Mouse (Mus musculus) midbrain, embryonic 11.5 days (tissue): ENCODE data around the gene Dcun1d3. TPM values are rescaled to one million over a fixed set of nuclear protein-coding genes. Genes with fewer than 3 reads are reported as not detected.
A peak's percentile ranks its signal among the peaks of the same experiment; 100 is the strongest.

Source experiments
- ATAC-seq: fragments of 200-750 bp; cut with Nextera tagmentation; 2 replicates; pipeline ENCODE4 v1.8.0; 2017; ENCODE audit warnings: moderate TSS enrichment, moderate library complexity; ENCODE audit not compliant: low FRiP score
- DNase-seq: peaks from one replicate; pipeline ENCODE4 v3.0.0; 2015; ENCODE audit warnings: low spot score; ENCODE audit errors: missing footprints
- H3K27ac ChIP-seq: fragments of 300-500 bp; sonication (generic); 2 replicates; pipeline ENCODE4 v1.5.1; 2014; ENCODE audit warnings: low read depth, low read length
- H3K27me3 ChIP-seq: fragments of 300-500 bp; sonication (generic); 2 replicates; pipeline ENCODE4 v1.6.1; 2014; ENCODE audit warnings: mild to moderate bottlenecking, low read length, moderate library complexity, mixed read lengths; ENCODE audit not compliant: control insufficient read depth, insufficient read depth
- H3K36me3 ChIP-seq: fragments of 300-500 bp; sonication (generic); 2 replicates; pipeline ENCODE4 v1.6.1; 2014; ENCODE audit warnings: mild to moderate bottlenecking, low read length, moderate library complexity, mixed read lengths; ENCODE audit not compliant: control insufficient read depth, insufficient read depth
- H3K4me1 ChIP-seq: fragments of 300-500 bp; sonication (generic); 2 replicates; pipeline ENCODE4 v1.6.1; 2014; ENCODE audit warnings: low read length; ENCODE audit not compliant: control insufficient read depth, insufficient read depth
- H3K4me2 ChIP-seq: fragments of 300-500 bp; sonication (generic); 2 replicates; pipeline ENCODE4 v1.6.1; 2014; ENCODE audit warnings: mild to moderate bottlenecking, moderate library complexity
- H3K4me3 ChIP-seq: fragments of 300-500 bp; sonication (generic); 2 replicates; pipeline ENCODE4 v1.5.1; 2014; ENCODE audit warnings: low read depth, low read length
- H3K9ac ChIP-seq: fragments of 300-500 bp; sonication (generic); 2 replicates; pipeline ENCODE4 v1.6.1; 2014; ENCODE audit warnings: low read length
- H3K9me3 ChIP-seq: fragments of 300-500 bp; sonication (generic); 2 replicates; pipeline ENCODE4 v1.6.1; 2016; ENCODE audit warnings: low read length; ENCODE audit not compliant: control insufficient read depth
- WGBS: fragments of 180-500 bp; shearing (Covaris S2); extraction: QIAGEN DNeasy Blood & Tissue Kit; methylation state at CpG from one replicate; pipeline ENCODE4 v1.1.7; 2014; 5-methylcytosine and 5-hydroxymethylcytosine counted together
- polyA plus RNA-seq: library from polyadenylated mRNA; unstranded; fragments of >200 nt; fragmentation: Nextera tagmentation; extraction: Ambion mirVana; gene quantifications from 2 replicates; pipeline ENCODE4 v1.2.1, GENCODE M21; 2014

The Dcun1d3 gene
- polyA plus RNA-seq: 10.5 and 11.1 TPM in 2 replicates

- DNase-seq (peak; percentile 99), ATAC-seq (peak; percentile 98)
- no peaks in the 10 kb centered on the region for H3K9me3 ChIP-seq
- H3K27me3 ChIP-seq: no peaks in the 10 kb centered on the region
- H3K9ac ChIP-seq: peak within 1 kb of the TSS; percentile 84
- peak within 1 kb of the TSS; percentile 53 for H3K4me2 ChIP-seq
- H3K4me1 ChIP-seq: peaks cover 9% of the 10 kb centered on the region
- peak within 1 kb of the TSS; percentile 96 for H3K27ac ChIP-seq
- WGBS: under 1% methylated on average over 63 of the region's 63 CpGs
- H3K36me3 ChIP-seq: no peaks in the 10 kb centered on the region
- H3K4me3 ChIP-seq: peak within 1 kb of the TSS; percentile 74
Measured at GRCm38 (mm10) chr7:119895639-119896512, at the start of gene Dcun1d3, which contains the start of gene Lyrm1. Dcun1d3 (minus strand) TSS chr7:119896298. Lyrm1 (plus strand) TSS chr7:119895861.

- WGBS: 52% methylated on average over 2 of the region's 2 CpGs
- H3K4me1 ChIP-seq: no peaks in the 10 kb centered on the region
- no peaks in the 10 kb centered on the region for H3K9me3 ChIP-seq
- no peak for DNase-seq
- no peak overlapping the region for H3K9ac ChIP-seq
- H3K4me3 ChIP-seq: no peak overlapping the region
- H3K36me3 ChIP-seq: no peaks in the 10 kb centered on the region
- no peak overlapping the region for H3K27ac ChIP-seq
- no peak overlapping the region for H3K4me2 ChIP-seq
- no peak for ATAC-seq
- no peaks in the 10 kb centered on the region for H3K27me3 ChIP-seq
Measured at GRCm38 (mm10) chr7:119941569-119941968, 45.5 kb upstream of the Dcun1d3 start.

- Histone ChIP-seq H3K27me3 (no peaks in the 10 kb centered on the region), H3K9ac (no peak overlapping the region), H3K4me1 (no peaks in the 10 kb centered on the region), H3K27ac (no peak overlapping the region), H3K4me2 (no peak overlapping the region), H3K36me3 (no peaks in the 10 kb centered on the region), H3K4me3 (no peak overlapping the region), H3K9me3 (no peaks in the 10 kb centered on the region)
- ATAC-seq (no peak), DNase-seq (no peak)
- 89% methylated on average over 5 of the region's 5 CpGs for WGBS
Measured at GRCm38 (mm10) chr7:119937036-119937435, 40.9 kb upstream of the Dcun1d3 start.

GRCm38 (mm10) chr7:119936321-119936720 lies 40.2 kb upstream of the Dcun1d3 start:
- no peak for DNase-seq
- H3K4me2 ChIP-seq: no peak overlapping the region
- no peak overlapping the region for H3K4me3 ChIP-seq
- no peak for ATAC-seq
- H3K9me3 ChIP-seq: no peaks in the 10 kb centered on the region
- no peak overlapping the region for H3K9ac ChIP-seq
- H3K27ac ChIP-seq: no peak overlapping the region
- no peaks in the 10 kb centered on the region for H3K27me3 ChIP-seq
- no peaks in the 10 kb centered on the region for H3K4me1 ChIP-seq
- no peaks in the 10 kb centered on the region for H3K36me3 ChIP-seq

- Histone ChIP-seq H3K4me2 (no peak overlapping the region), H3K9me3 (no peaks in the 10 kb centered on the region), H3K9ac (no peak overlapping the region), H3K27ac (no peak overlapping the region), H3K4me3 (no peak overlapping the region), H3K4me1 (no peaks in the 10 kb centered on the region), H3K27me3 (no peaks in the 10 kb centered on the region), H3K36me3 (no peaks in the 10 kb centered on the region)
- WGBS: 67% methylated on average over 2 of the region's 2 CpGs
- DNase-seq (no peak), ATAC-seq (no peak)
Measured at GRCm38 (mm10) chr7:119928783-119929440, 32.8 kb upstream of the Dcun1d3 start.

- H3K27me3 ChIP-seq: no peaks in the 10 kb centered on the region
- no peaks in the 10 kb centered on the region for H3K9me3 ChIP-seq
- no peaks in the 10 kb centered on the region for H3K36me3 ChIP-seq
- H3K9ac ChIP-seq: no peak overlapping the region
- DNase-seq (no peak), ATAC-seq (no peak)
- no peaks in the 10 kb centered on the region for H3K4me1 ChIP-seq
- H3K27ac ChIP-seq: no peak overlapping the region
- H3K4me3 ChIP-seq: no peak overlapping the region
- no peak overlapping the region for H3K4me2 ChIP-seq
- WGBS: 87% methylated on average over 4 of the region's 4 CpGs
Measured at GRCm38 (mm10) chr7:119921054-119921453, 25.0 kb upstream of the Dcun1d3 start.

GRCm38 (mm10) chr7:119920457-119920856 lies 24.4 kb upstream of the Dcun1d3 start:
- H3K4me3 ChIP-seq: no peak overlapping the region
- ATAC-seq: no peak
- no peak overlapping the region for H3K9ac ChIP-seq
- H3K4me2 ChIP-seq: no peak overlapping the region
- no peaks in the 10 kb centered on the region for H3K4me1 ChIP-seq
- 52% methylated on average over 2 of the region's 2 CpGs for WGBS
- no peaks in the 10 kb centered on the region for H3K27me3 ChIP-seq
- DNase-seq: no peak
- H3K9me3 ChIP-seq: no peaks in the 10 kb centered on the region
- no peak overlapping the region for H3K27ac ChIP-seq
- H3K36me3 ChIP-seq: no peaks in the 10 kb centered on the region

- Histone ChIP-seq H3K27ac (no peak overlapping the region), H3K36me3 (no peaks in the 10 kb centered on the region), H3K27me3 (no peaks in the 10 kb centered on the region), H3K9me3 (no peaks in the 10 kb centered on the region), H3K4me1 (no peaks in the 10 kb centered on the region), H3K4me2 (no peak overlapping the region), H3K9ac (no peak overlapping the region), H3K4me3 (no peak overlapping the region)
- DNase-seq: no peak
- 80% methylated on average over 3 of the region's 3 CpGs for WGBS
- ATAC-seq: no peak
Measured at GRCm38 (mm10) chr7:119911727-119912126, 15.6 kb upstream of the Dcun1d3 start.

GRCm38 (mm10) chr7:119906523-119907215 lies 10.6 kb upstream of the Dcun1d3 start:
- no peaks in the 10 kb centered on the region for H3K9me3 ChIP-seq
- H3K4me1 ChIP-seq: no peaks in the 10 kb centered on the region
- no peaks in the 10 kb centered on the region for H3K36me3 ChIP-seq
- WGBS: 87% methylated on average over 3 of the region's 3 CpGs
- no peak overlapping the region for H3K9ac ChIP-seq
- H3K4me3 ChIP-seq: no peak overlapping the region
- H3K27ac ChIP-seq: no peak overlapping the region
- no peak overlapping the region for H3K4me2 ChIP-seq
- H3K27me3 ChIP-seq: no peaks in the 10 kb centered on the region
- ATAC-seq (no peak), DNase-seq (no peak)
